Mouse (Mus musculus) CH12.LX (cell line): ENCODE results near the gene Ccdc51. TPM values are rescaled to one million over a fixed set of nuclear protein-coding genes. Genes with fewer than 3 reads are reported as not detected.

Experiments used
- DNase-seq: peaks from one replicate; pipeline ENCODE4 v3.0.0-alpha.2; 2013; ENCODE audit errors: extremely low read depth
- H3K27ac ChIP-seq: 2 replicates; pipeline ENCODE4 v1.5.1; 2012; ENCODE audit warnings: low read depth, mild to moderate bottlenecking, control low read depth, moderate library complexity; ENCODE audit not compliant: insufficient read depth
- H3K27me3 ChIP-seq: replicated peaks from 2 replicates; pipeline ENCODE3; 2012; ENCODE audit warnings: inconsistent platforms
- H3K36me3 ChIP-seq, 2 experiments: replicated peaks in 1 of 2; 2 replicates each; pipeline versions ENCODE3 to v1.6.1; 2012; ENCODE audit warnings: inconsistent platforms in 1 of 2, low read length in 1 of 2, mild to moderate bottlenecking in 1 of 2, mixed read lengths in 1 of 2, moderate library complexity in 1 of 2; ENCODE audit not compliant: control insufficient read depth in 1 of 2, insufficient read depth in 1 of 2
- H3K4me1 ChIP-seq, 2 experiments: 2 replicates each; pipeline ENCODE4 v1.6.1; 2012; ENCODE audit warnings: inconsistent platforms in 1 of 2, moderate library complexity in 1 of 2; ENCODE audit not compliant: insufficient read depth in 2 of 2, control insufficient read depth in 1 of 2
- H3K4me2 ChIP-seq: 2 replicates; pipeline ENCODE4 v1.6.1; 2012; ENCODE audit warnings: low read depth, mild to moderate bottlenecking, control low read depth; ENCODE audit not compliant: poor library complexity, insufficient read depth, severe bottlenecking
- H3K4me3 ChIP-seq, 3 experiments: fragments of 150-350 bp in 1 of 3; sonication (generic) in 1 of 3; replicated peaks in 1 of 3; 2 replicates each; pipeline versions ENCODE3 to v1.5.1; 2011 to 2012; ENCODE audit warnings: low read depth in 2 of 3, low read length in 2 of 3, mild to moderate bottlenecking in 2 of 3, moderate library complexity in 2 of 3, control low read depth in 1 of 3, improper control_type of control experiment in 1 of 3, inconsistent platforms in 1 of 3, mixed read lengths in 1 of 3; ENCODE audit not compliant: poor library complexity in 1 of 3
- H3K79me2 ChIP-seq: replicated peaks from 2 replicates; pipeline ENCODE4 v1.6.1; 2012; ENCODE audit warnings: mild to moderate bottlenecking, moderate library complexity; ENCODE audit not compliant: control insufficient read depth, poor library complexity, insufficient read depth, severe bottlenecking; ENCODE audit errors: extremely low read depth
- H3K9ac ChIP-seq: 2 replicates; pipeline ENCODE4 v1.6.1; 2012; ENCODE audit warnings: low read depth, mild to moderate bottlenecking, control low read depth, moderate library complexity; ENCODE audit not compliant: insufficient read depth
- H3K9me3 ChIP-seq: replicated peaks from 2 replicates; pipeline ENCODE3; 2012; ENCODE audit warnings: low read length, inconsistent platforms, mixed read lengths
- BHLHE40 ChIP-seq: IDR thresholded peaks from 2 replicates; pipeline ENCODE4 v1.6.1; 2011; ENCODE audit warnings: mild to moderate bottlenecking, low read depth, low read length, improper control_type of control experiment
- CTCF ChIP-seq, 2 experiments: IDR thresholded peaks in 1 of 2; conservative IDR thresholded peaks in 1 of 2; 2 replicates each; pipeline ENCODE4 v1.5.1; 2011 to 2012; ENCODE audit warnings: low read depth in 2 of 2, low read length in 2 of 2, improper control_type of control experiment in 1 of 2, inconsistent platforms in 1 of 2, mild to moderate bottlenecking in 1 of 2, moderate library complexity in 1 of 2
- E2F4 ChIP-seq: IDR thresholded peaks from 2 replicates; pipeline ENCODE4 v1.6.1; 2011; ENCODE audit warnings: low read depth, low read length, improper control_type of control experiment; ENCODE audit not compliant: insufficient replicate concordance
- ELF1 ChIP-seq: IDR thresholded peaks from 2 replicates; pipeline ENCODE4 v1.6.1; 2014; ENCODE audit warnings: low read depth, mild to moderate bottlenecking, inconsistent platforms, low read length, improper control_type of control experiment
- EP300 ChIP-seq: IDR thresholded peaks from 2 replicates; pipeline ENCODE4 v1.6.1; 2011; ENCODE audit warnings: low read length, improper control_type of control experiment
- ETS1 ChIP-seq: conservative IDR thresholded peaks from 2 replicates; pipeline ENCODE4 v1.6.1; 2012; ENCODE audit warnings: low read depth, mild to moderate bottlenecking, inconsistent platforms, low read length, improper control_type of control experiment, moderate library complexity
- GABPA ChIP-seq: IDR thresholded peaks from 2 replicates; pipeline ENCODE4 v1.6.1; 2012; ENCODE audit warnings: low read depth, low read length, improper control_type of control experiment, inconsistent platforms; ENCODE audit not compliant: insufficient replicate concordance
- IRF4 ChIP-seq: IDR thresholded peaks from 2 replicates; pipeline ENCODE4 v1.6.1; 2014; ENCODE audit warnings: low read depth, mild to moderate bottlenecking, inconsistent platforms, low read length, improper control_type of control experiment
- JUN ChIP-seq: IDR thresholded peaks from 2 replicates; pipeline ENCODE4 v1.6.1; 2011; ENCODE audit warnings: low read depth, mild to moderate bottlenecking, low read length, improper control_type of control experiment, moderate library complexity; ENCODE audit not compliant: insufficient read depth
- JUND ChIP-seq: conservative IDR thresholded peaks from 2 replicates; pipeline ENCODE4 v1.6.1; 2011; ENCODE audit warnings: low read depth, low read length, improper control_type of control experiment
- KAT2A ChIP-seq: IDR thresholded peaks from 2 replicates; pipeline ENCODE4 v1.6.1; 2012; ENCODE audit warnings: low read length, improper control_type of control experiment, inconsistent platforms; ENCODE audit not compliant: insufficient replicate concordance
- MAX ChIP-seq: IDR thresholded peaks from 2 replicates; pipeline ENCODE4 v1.6.1; 2011; ENCODE audit warnings: low read length, improper control_type of control experiment
- MAZ ChIP-seq: IDR thresholded peaks from 2 replicates; pipeline ENCODE4 v1.6.1; 2012; ENCODE audit warnings: low read depth, mild to moderate bottlenecking, inconsistent platforms, low read length, improper control_type of control experiment, moderate library complexity
- MEF2A ChIP-seq: IDR thresholded peaks from 2 replicates; pipeline ENCODE4 v1.6.1; 2014; ENCODE audit warnings: low read depth, mild to moderate bottlenecking, inconsistent platforms, low read length, improper control_type of control experiment, borderline replicate concordance
- NELFE ChIP-seq: IDR thresholded peaks from 2 replicates; pipeline ENCODE4 v1.6.1; 2011; ENCODE audit warnings: low read depth, low read length, improper control_type of control experiment
- NRF1 ChIP-seq: IDR thresholded peaks from 2 replicates; pipeline ENCODE4 v1.6.1; 2014; ENCODE audit warnings: low read depth, mild to moderate bottlenecking, inconsistent platforms, low read length, improper control_type of control experiment, moderate library complexity
- PAX5 ChIP-seq: IDR thresholded peaks from 2 replicates; pipeline ENCODE4 v1.6.1; 2012; ENCODE audit warnings: low read length, inconsistent platforms, mixed read lengths
- POLR2A ChIP-seq: IDR thresholded peaks from 2 replicates; pipeline ENCODE4 v1.6.1; 2011; ENCODE audit warnings: low read depth, mild to moderate bottlenecking, improper control_type of control experiment, low read length
- POLR2AphosphoS2 ChIP-seq: IDR thresholded peaks from 2 replicates; pipeline ENCODE4 v1.6.1; 2011; ENCODE audit warnings: low read depth, low read length, improper control_type of control experiment
- RAD21 ChIP-seq: IDR thresholded peaks from 2 replicates; pipeline ENCODE4 v1.6.1; 2011; ENCODE audit warnings: low read depth, mild to moderate bottlenecking, low read length, improper control_type of control experiment, moderate library complexity
- RCOR1 ChIP-seq: conservative IDR thresholded peaks from 2 replicates; pipeline ENCODE4 v1.6.1; 2012; ENCODE audit warnings: low read depth, mild to moderate bottlenecking, inconsistent platforms, low read length, improper control_type of control experiment
- SIN3A ChIP-seq: IDR thresholded peaks from 2 replicates; pipeline ENCODE4 v1.6.1; 2012; ENCODE audit warnings: low read length, improper control_type of control experiment, inconsistent platforms
- SMC3 ChIP-seq: IDR thresholded peaks from 2 replicates; pipeline ENCODE4 v1.6.1; 2011; ENCODE audit warnings: low read depth, low read length, improper control_type of control experiment
- TBP ChIP-seq: conservative IDR thresholded peaks from 2 replicates; pipeline ENCODE4 v1.6.1; 2011; ENCODE audit warnings: low read depth, low read length, improper control_type of control experiment
- USF1 ChIP-seq: IDR thresholded peaks from 2 replicates; pipeline ENCODE4 v1.6.1; 2014; ENCODE audit warnings: low read depth, mild to moderate bottlenecking, inconsistent platforms, low read length, improper control_type of control experiment
- USF2 ChIP-seq: conservative IDR thresholded peaks from 2 replicates; pipeline ENCODE4 v1.6.1; 2011; ENCODE audit warnings: low read depth, low read length, improper control_type of control experiment
- ZC3H11A ChIP-seq: IDR thresholded peaks from 2 replicates; pipeline ENCODE4 v1.6.1; 2012; ENCODE audit warnings: low read depth, mild to moderate bottlenecking, inconsistent platforms, low read length, improper control_type of control experiment
- ZKSCAN1 ChIP-seq: IDR thresholded peaks from 2 replicates; pipeline ENCODE4 v1.6.1; 2012; ENCODE audit warnings: low read depth, inconsistent platforms, low read length, improper control_type of control experiment, borderline replicate concordance
- ZNF384 ChIP-seq: IDR thresholded peaks from 2 replicates; pipeline ENCODE4 v1.6.1; 2012; ENCODE audit warnings: low read depth, low read length, improper control_type of control experiment, inconsistent platforms
- dilution Hi-C: fragments of 300-500 bp; cut with MboI; formaldehyde crosslinking; loops from 2 replicates; pipeline ENCODE4 v1.14.3; 2020; ENCODE audit warnings: low sequenced_read_pairs; ENCODE audit not compliant: extremely low pct_unique_long_range_greater_than_20kb, extremely low pct_ligation_motif_present
- in situ Hi-C: fragments of 300-500 bp; cut with MboI; formaldehyde crosslinking; loops from 3 replicates; pipeline ENCODE4 v1.14.3; 2019; ENCODE audit warnings: low sequenced_read_pairs, low pct_ligation_motif_present, low pct_unique_long_range_greater_than_20kb, mixed read lengths
- polyA plus RNA-seq: library from polyadenylated mRNA; unstranded; fragments of >175 nt; gene quantifications from 2 replicates; pipeline ENCODE4 v1.2.1, GENCODE M21; 2012; ENCODE audit warnings: low read depth; ENCODE audit not compliant: insufficient read length
- total RNA-seq, 2 experiments: library from RNA; depleted of rRNA; stranded (reverse); fragments of 300-350 nt in 1 of 2; fragments of >200 nt in 1 of 2; gene quantifications; 2 replicates each; pipeline ENCODE4 v1.2.3; 2012 to 2014

Ccdc51 gene
- total and polyA plus RNA-seq, 3 experiments = 7.6 to 18.2 (median 16.2) TPM

DNA sequence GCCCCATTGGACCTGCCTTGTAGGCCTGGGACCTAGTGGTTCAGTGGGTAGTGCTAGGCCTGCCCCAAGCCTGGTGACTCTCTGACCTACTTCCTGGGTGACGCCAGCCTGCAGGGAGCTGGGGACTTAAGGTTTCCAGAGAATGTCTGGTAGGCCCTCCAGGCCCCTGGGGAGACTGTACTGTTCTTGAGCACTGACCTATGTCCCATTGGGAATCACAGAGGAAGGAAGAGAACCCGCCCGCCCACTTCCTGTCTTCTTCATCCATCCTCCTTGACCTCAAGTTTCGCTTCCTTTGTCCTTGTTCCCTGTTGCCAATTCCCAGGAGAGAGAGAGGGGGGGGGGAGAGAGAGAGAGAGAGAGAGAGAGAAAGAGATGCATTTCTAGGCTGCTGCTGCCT is 35.8 kb downstream of the Ccdc51 start:
- no peaks in the 10 kb centered on the region for H3K79me2 ChIP-seq
- peak; percentile 10 for DNase-seq
- no peak overlapping the region for H3K4me3 ChIP-seq
- dilution Hi-C loops = no loop called here
- no peaks in the 10 kb centered on the region for H3K9me3 ChIP-seq
- H3K4me2 ChIP-seq = no peak overlapping the region
- H3K27ac ChIP-seq = no peak overlapping the region
- no peak for TF ChIP-seq ZKSCAN1
- no peak for TF ChIP-seq NRF1
- no peak for TF ChIP-seq USF1
- no peak for TF ChIP-seq SMC3
- TF ChIP-seq ZC3H11A = no peak
- no peak for TF ChIP-seq POLR2A
- no peak for TF ChIP-seq MAX
- no peak for TF ChIP-seq TBP
- TF ChIP-seq KAT2A = no peak
- no peak for TF ChIP-seq POLR2AphosphoS2
- no peak for TF ChIP-seq ETS1
- no peak for TF ChIP-seq BHLHE40
- no peak for TF ChIP-seq PAX5
- no peak for TF ChIP-seq RAD21
- no peak for TF ChIP-seq ELF1
- no peak for TF ChIP-seq JUND
- TF ChIP-seq CTCF (conservative IDR thresholded peaks at IDR 0.05 in 1 of 2, IDR thresholded peaks at IDR 0.05 in 1 of 2; ENCODE audit: low read depth in 2 of 2, low read length in 2 of 2) = no peak
- TF ChIP-seq RCOR1 = no peak
- TF ChIP-seq, all 38 proteins: peak for 0
- Histone ChIP-seq H3K27me3 (peaks cover 37% of the 10 kb centered on the region), H3K4me1 (peaks cover 5 to 9% of the 10 kb centered on the region in 2 experiments; a peak in 3 of 4 replicates), H3K36me3 (no peaks in the 10 kb centered on the region), H3K9ac (no peak overlapping the region)
- in situ Hi-C loops = loop anchor here (5.0 kb wide), 2 partner anchors 36 to 116 kb away; partner anchors contain the start of genes Ccdc51 and Tma7

- H3K79me2 ChIP-seq = no peaks in the 10 kb centered on the region
- H3K4me2 ChIP-seq = no peak overlapping the region
- H3K4me3 ChIP-seq = no peak overlapping the region
- dilution Hi-C loops = no loop called here
- H3K9ac ChIP-seq = no peak overlapping the region
- no peak for DNase-seq
- H3K4me1 ChIP-seq = peaks cover 7 to 9% of the 10 kb centered on the region in 2 experiments; a peak in 3 of 4 replicates
- no peak for TF ChIP-seq NRF1
- TF ChIP-seq CTCF (conservative IDR thresholded peaks at IDR 0.05 in 1 of 2, IDR thresholded peaks at IDR 0.05 in 1 of 2; ENCODE audit: low read depth in 2 of 2, low read length in 2 of 2) = no peak
- no peak for TF ChIP-seq SIN3A
- TF ChIP-seq E2F4 = no peak
- no peak for TF ChIP-seq MEF2A
- no peak for TF ChIP-seq EP300
- TF ChIP-seq ZNF384 = no peak
- no peak for TF ChIP-seq JUND
- TF ChIP-seq PAX5 = no peak
- TF ChIP-seq JUN = no peak
- no peak for TF ChIP-seq MAZ
- no peak for TF ChIP-seq USF2
- no peak for TF ChIP-seq NELFE
- TF ChIP-seq ZKSCAN1 = no peak
- no peak for TF ChIP-seq IRF4
- no peak for TF ChIP-seq RAD21
- TF ChIP-seq ELF1 = no peak
- no peak for TF ChIP-seq GABPA
- TF ChIP-seq, all 38 proteins: peak for 0
- Histone ChIP-seq H3K9me3 (no peaks in the 10 kb centered on the region), H3K27ac (no peak overlapping the region), H3K36me3 (no peaks in the 10 kb centered on the region), H3K27me3 (peaks cover 35% of the 10 kb centered on the region)
- in situ Hi-C loops = loop anchor here (5.0 kb wide), 2 partner anchors 37 to 117 kb away; partner anchors contain the start of genes Ccdc51 and Tma7
Measured at GRCm38 (mm10) chr9:109119571-109119970, 37.3 kb downstream of the Ccdc51 start.
